Mouse (Mus musculus) stomach, embryonic 16.5 days (tissue): Measurements from ENCODE around the gene Tspan10. TPM values are rescaled to one million over a fixed set of nuclear protein-coding genes. Genes with fewer than 3 reads are reported as not detected.

Experiments used
- ATAC-seq: fragments of 200-750 bp; cut with Nextera tagmentation; 2 replicates; pipeline ENCODE4 v1.8.0; 2017; ENCODE audit warnings: moderate number of reproducible peaks, moderate TSS enrichment; ENCODE audit not compliant: insufficient read depth, low FRiP score
- H3K27ac ChIP-seq: fragments of 300-500 bp; sonication (generic); 2 replicates; pipeline ENCODE4 v1.5.1; 2014; ENCODE audit warnings: low read length
- H3K27me3 ChIP-seq: fragments of 300-500 bp; sonication (generic); 2 replicates; pipeline ENCODE4 v1.6.1; 2014; ENCODE audit warnings: low read length, control low read depth, mixed read lengths; ENCODE audit not compliant: control insufficient read depth, insufficient read depth
- H3K36me3 ChIP-seq: fragments of 300-500 bp; sonication (generic); 2 replicates; pipeline ENCODE4 v1.6.1; 2014; ENCODE audit warnings: low read length; ENCODE audit not compliant: control insufficient read depth, insufficient read depth
- H3K4me1 ChIP-seq: fragments of 300-500 bp; sonication (generic); 2 replicates; pipeline ENCODE4 v1.6.1; 2014; ENCODE audit warnings: low read length, control low read depth, mixed read lengths; ENCODE audit not compliant: control insufficient read depth, insufficient read depth
- H3K4me2 ChIP-seq: fragments of 300-500 bp; sonication (generic); 2 replicates; pipeline ENCODE4 v1.6.1; 2014; ENCODE audit warnings: low read depth, low read length, mixed read lengths
- H3K4me3 ChIP-seq: fragments of 300-500 bp; sonication (generic); replicated peaks from 2 replicates; pipeline ENCODE4 v1.5.1; 2014; ENCODE audit warnings: mild to moderate bottlenecking, low read length
- H3K9ac ChIP-seq: fragments of 300-500 bp; sonication (generic); 2 replicates; pipeline ENCODE4 v1.6.1; 2014; ENCODE audit warnings: low read length
- H3K9me3 ChIP-seq: fragments of 300-500 bp; sonication (generic); replicated peaks from 2 replicates; pipeline ENCODE4 v1.6.1; 2016; ENCODE audit warnings: low read length, control low read depth; ENCODE audit not compliant: control insufficient read depth
- WGBS: fragments of 180-500 bp; shearing (Covaris S2); extraction: QIAGEN DNeasy Blood & Tissue Kit; methylation state at CpG from one replicate; pipeline ENCODE4 v1.1.7; 2014; 5-methylcytosine and 5-hydroxymethylcytosine counted together
- polyA plus RNA-seq: library from polyadenylated mRNA; unstranded; fragments of >200 nt; fragmentation: Nextera tagmentation; extraction: Ambion mirVana; gene quantifications from 2 replicates; pipeline ENCODE4 v1.2.1, GENCODE M21; 2015

Gene Tspan10
- polyA plus RNA-seq, 1 experiment from 2014 or later, result not detected

DNA sequence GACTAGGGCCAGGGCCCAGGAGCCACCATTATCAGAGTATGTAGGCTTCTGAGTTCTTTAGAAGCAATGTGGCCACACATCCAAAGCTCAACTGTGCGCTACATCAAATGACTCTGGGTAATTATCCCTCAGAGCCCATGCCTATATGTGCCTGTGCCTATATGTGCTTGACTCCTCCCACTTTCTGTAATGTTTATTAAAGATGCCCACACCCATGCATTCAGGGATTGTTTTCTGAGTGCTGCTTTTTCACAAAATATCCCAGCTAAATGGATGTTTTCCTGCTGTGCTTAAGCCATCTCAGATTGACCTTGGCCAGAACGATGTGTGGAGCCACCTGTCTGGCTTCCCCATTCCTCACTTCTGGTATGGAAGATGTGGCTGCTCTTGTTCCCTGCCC lies 21.1 kb downstream of the Tspan10 start:
- 87% methylated on average over 2 of the region's 2 CpGs for WGBS
- H3K9ac ChIP-seq, result no peak overlapping the region
- no peaks in the 10 kb centered on the region for H3K27me3 ChIP-seq
- no peak overlapping the region for H3K27ac ChIP-seq
- no peaks in the 10 kb centered on the region for H3K9me3 ChIP-seq
- H3K4me2 ChIP-seq, result no peak overlapping the region
- H3K36me3 ChIP-seq, result peaks cover 4% of the 10 kb centered on the region; the same call in 1 of the 2 replicates
- ATAC-seq, result no peak
- H3K4me1 ChIP-seq, result peaks cover 13% of the 10 kb centered on the region
- H3K4me3 ChIP-seq, result no peak overlapping the region

DNA sequence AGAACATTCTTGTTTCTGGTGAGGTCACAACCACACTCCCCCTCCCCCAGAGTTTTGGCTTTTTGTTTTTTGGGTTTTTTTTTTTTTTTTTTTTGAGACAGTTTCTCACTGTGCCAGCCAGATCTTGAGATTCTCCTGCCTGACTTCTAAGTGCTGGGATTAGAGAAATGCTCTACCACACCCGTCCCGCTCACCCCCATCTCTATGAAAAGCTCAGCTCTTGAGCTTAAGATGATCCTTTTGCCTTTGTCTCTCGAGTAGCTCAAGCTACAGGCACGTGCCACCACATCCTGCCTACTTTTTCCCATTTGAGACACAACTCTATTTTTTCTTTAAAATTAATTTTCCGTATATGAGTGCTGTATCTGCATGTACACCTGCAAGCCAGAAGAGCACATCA lies 21.9 kb downstream of the Tspan10 start:
- no peaks in the 10 kb centered on the region for H3K27me3 ChIP-seq
- H3K27ac ChIP-seq, result no peak overlapping the region
- 89% methylated on average over 5 of the region's 5 CpGs for WGBS
- H3K36me3 ChIP-seq, result peaks cover 4% of the 10 kb centered on the region; the same call in 1 of the 2 replicates
- no peak for ATAC-seq
- no peak overlapping the region for H3K9ac ChIP-seq
- H3K4me1 ChIP-seq, result peaks cover 13% of the 10 kb centered on the region
- H3K4me2 ChIP-seq, result no peak overlapping the region
- H3K9me3 ChIP-seq, result no peaks in the 10 kb centered on the region
- H3K4me3 ChIP-seq, result no peak overlapping the region

DNA sequence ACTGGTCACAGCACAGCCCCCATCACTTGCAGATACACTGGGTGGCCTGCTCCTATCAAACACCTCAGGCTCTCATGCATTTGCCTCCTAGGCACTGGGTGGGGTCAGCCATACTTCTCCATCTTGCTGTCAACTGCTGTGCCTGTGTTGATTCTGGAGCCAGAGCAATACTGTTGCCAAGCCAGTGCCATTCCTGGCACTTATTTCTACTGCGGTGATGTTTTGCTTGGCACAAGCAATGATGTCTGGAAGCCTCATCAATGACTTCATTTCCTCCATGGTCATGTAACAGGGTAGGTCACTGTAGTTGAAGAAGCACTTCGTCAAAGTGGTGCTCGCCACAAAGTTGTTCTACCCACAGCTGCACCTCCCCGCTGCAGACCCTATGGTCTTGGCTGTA lies 23.1 kb downstream of the Tspan10 start:
- Histone ChIP-seq H3K27ac (no peak overlapping the region), H3K4me2 (no peak overlapping the region), H3K4me1 (peaks cover 13% of the 10 kb centered on the region), H3K9ac (no peak overlapping the region), H3K36me3 (peaks cover 4% of the 10 kb centered on the region; the same call in 1 of the 2 replicates), H3K4me3 (no peak overlapping the region), H3K9me3 (no peaks in the 10 kb centered on the region), H3K27me3 (no peaks in the 10 kb centered on the region)
- 93% methylated on average over 4 of the region's 4 CpGs for WGBS
- no peak for ATAC-seq

DNA sequence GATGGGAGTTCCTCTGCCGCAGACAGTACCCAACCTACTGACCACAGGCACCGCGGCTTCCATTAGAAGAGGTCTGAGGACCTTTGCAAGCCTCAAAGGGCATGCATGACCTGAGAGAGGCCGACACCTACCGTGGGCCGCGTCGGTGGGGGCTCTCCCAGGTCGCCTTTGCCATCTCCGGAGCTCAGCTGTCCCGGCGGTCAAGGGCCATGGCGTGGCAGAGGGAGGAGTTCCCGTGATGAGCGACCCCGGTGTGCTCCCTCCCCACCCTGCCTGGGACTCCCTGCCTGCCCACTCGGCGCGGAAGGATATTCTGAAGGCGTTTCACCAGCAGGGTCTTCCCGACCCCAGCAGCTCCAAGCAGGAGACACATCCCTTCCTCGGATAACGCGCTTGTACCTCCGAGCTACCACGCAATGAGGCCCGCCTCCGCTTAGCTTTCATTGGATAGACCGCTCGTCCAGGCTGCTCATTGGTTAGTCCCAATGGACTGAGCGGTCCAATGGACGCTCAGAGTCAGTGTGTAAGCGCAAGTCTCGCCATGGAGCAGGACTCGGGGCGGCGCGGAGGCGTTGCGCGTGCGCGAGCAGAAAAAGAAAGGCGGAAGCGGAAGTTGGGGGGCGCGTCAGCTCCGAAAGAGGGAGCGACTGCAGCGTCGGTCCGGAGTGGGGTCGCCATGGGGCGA lies 24.7 kb downstream of the Tspan10 start, which contains the start of gene Arl16:
Gene Arl16 (minus strand): TSS at position 557 of the 685 bp plus-strand sequence.
- no peaks in the 10 kb centered on the region for H3K27me3 ChIP-seq
- no peaks in the 10 kb centered on the region for H3K9me3 ChIP-seq
- peaks cover 13% of the 10 kb centered on the region for H3K4me1 ChIP-seq
- H3K4me2 ChIP-seq, result peak within 1 kb of the TSS; percentile 96
- H3K9ac ChIP-seq, result peak within 1 kb of the TSS; percentile 91
- peaks cover 9% of the 10 kb centered on the region for H3K36me3 ChIP-seq
- ATAC-seq, result peak; percentile 100
- peak within 1 kb of the TSS; percentile 47; the same call in 1 of the 2 replicates for H3K27ac ChIP-seq
- peak within 1 kb of the TSS; percentile 96 for H3K4me3 ChIP-seq
- WGBS, result under 1% methylated on average over 53 of the region's 54 CpGs

DNA sequence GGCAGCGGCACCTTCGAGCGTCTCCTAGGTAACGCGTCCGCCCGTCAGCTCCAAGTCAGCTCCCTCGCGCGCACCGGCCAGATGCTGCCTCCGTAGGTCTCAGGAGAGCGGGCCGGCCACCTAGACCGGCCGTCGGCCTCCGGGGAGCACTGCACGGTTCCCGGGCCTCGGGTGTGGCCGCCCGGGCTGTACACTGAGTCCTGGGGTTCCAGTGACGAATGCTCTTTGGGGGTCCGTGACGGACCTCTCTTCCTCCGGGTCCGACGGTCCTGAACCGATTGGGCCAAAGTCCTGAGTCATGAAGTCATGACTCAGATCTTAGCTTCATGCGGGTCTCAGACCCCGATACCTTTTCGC lies 25.3 kb downstream of the Tspan10 start:
- H3K36me3 ChIP-seq, result peaks cover 7% of the 10 kb centered on the region; the same call in 1 of the 2 replicates

DNA sequence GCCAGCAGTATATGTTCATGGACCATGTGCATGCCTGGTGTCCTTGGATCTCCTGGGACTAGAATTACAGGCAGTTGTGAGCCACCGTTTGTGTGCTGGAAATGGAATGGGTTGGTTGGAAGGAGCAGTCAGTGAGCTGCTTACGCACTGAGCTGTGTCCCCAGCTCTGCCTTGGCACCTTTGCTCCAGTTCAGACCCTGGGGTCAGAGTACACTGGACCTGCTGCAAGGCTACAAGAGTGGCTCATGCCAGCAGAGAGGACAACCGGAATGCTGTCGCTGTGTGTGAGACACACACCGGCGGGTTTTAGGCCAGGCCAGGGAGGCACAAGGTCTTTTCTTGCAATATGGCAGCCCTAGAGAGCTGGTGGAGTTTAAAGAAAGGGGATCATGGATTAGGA lies 29.6 kb downstream of the Tspan10 start:
- H3K27ac ChIP-seq, result no peak overlapping the region
- peaks cover 17% of the 10 kb centered on the region for H3K36me3 ChIP-seq
- WGBS, result 93% methylated on average over 6 of the region's 6 CpGs
- no peak overlapping the region for H3K4me2 ChIP-seq
- no peak for ATAC-seq
- H3K27me3 ChIP-seq, result no peaks in the 10 kb centered on the region
- peaks cover 8% of the 10 kb centered on the region for H3K4me1 ChIP-seq
- H3K9me3 ChIP-seq, result no peaks in the 10 kb centered on the region
- H3K4me3 ChIP-seq, result no peak overlapping the region
- no peak overlapping the region for H3K9ac ChIP-seq

More for the DNA sequence above, 25.3 kb downstream of the Tspan10 start:
- H3K4me1 ChIP-seq, result peaks cover 13% of the 10 kb centered on the region
- no peaks in the 10 kb centered on the region for H3K27me3 ChIP-seq
- peak overlapping the region; percentile 90 for H3K9ac ChIP-seq
- ATAC-seq, result no peak; the same call in 1 of the 2 replicates
- peak overlapping the region; percentile 96 for H3K4me3 ChIP-seq
- 2% methylated on average over 33 of the region's 33 CpGs for whole genome bisulfite sequencing
- H3K4me2 ChIP-seq, result peak overlapping the region; percentile 90
- H3K27ac ChIP-seq, result no peak overlapping the region
- no peaks in the 10 kb centered on the region for H3K9me3 ChIP-seq

DNA sequence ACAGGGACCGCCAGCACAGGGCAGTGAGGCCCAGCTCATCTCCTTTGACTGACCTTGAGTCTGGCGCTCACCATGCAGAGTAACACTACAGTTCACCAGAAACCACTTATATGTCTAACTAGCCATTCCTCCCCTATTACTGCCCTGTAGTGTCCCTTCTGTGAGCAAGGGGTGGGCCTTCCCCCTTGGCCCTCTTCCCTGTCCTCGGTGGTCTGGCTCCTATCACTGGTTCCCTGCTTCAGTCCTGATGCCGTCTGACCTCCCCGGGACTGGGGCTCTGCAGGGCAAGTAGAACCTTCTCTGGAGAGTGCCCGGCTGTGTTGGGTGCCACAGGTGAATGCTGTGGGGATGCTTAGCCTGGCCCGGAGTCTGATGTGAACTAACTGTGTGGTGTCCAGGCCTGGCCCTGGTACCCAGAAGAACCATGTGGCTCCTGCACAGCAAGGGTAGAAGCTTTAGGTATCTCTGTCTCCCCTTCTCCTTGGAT lies 41.0 kb downstream of the Tspan10 start:
- H3K9me3 ChIP-seq, result no peaks in the 10 kb centered on the region
- peak overlapping the region; percentile 93 for H3K9ac ChIP-seq
- peak overlapping the region; percentile 77; the same call in 1 of the 2 replicates for H3K27ac ChIP-seq
- no peak for ATAC-seq
- H3K27me3 ChIP-seq, result no peaks in the 10 kb centered on the region
- 82% methylated on average over 7 of the region's 7 CpGs for WGBS
- H3K4me1 ChIP-seq, result peaks cover 15% of the 10 kb centered on the region; the same call in 1 of the 2 replicates
- H3K36me3 ChIP-seq, result peaks cover 33% of the 10 kb centered on the region
- peak overlapping the region; percentile 57 for H3K4me2 ChIP-seq
- H3K4me3 ChIP-seq, result peak overlapping the region; percentile 82

DNA sequence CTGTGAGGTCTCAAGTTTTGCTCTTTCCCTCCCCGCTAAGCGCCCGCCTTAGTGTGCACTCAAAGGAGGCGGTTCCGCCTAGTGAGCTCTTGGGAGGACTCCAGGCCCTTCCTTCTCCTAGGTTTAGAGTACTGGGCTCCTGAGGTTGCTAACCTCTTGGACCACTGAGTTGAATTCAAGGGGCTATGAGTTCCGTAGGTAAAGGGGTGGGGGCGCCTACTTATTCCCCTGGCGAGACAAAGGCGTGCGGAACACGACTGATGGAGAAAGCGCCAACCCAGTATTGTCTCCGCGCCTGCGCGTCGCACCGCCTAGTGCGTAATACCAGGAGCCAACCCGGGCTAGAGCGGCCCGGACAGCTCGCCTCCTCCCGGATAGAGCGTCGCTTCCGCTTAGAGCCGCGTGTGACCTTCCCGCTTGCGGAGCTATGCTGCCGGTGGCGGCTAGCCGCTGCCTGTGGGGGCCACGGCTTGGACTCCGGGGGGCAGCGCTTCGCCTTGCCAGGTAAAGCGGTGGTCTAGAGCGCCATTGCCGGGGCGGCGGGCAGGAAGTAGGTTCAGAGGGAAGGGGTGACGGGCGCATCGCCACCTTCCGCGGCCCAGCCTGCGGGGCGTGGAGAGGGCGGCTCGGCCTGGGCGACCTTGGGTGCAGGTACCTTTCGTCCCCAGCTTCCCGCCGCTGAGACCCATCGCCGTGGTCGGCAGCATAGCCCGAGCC lies 42.0 kb downstream of the Tspan10 start, which contains the start of gene Mrpl12:
Gene Mrpl12 (plus strand): TSS at position 349 of the 717 bp plus-strand sequence.
- H3K9me3 ChIP-seq, result no peaks in the 10 kb centered on the region
- H3K4me1 ChIP-seq, result peaks cover 16% of the 10 kb centered on the region
- H3K27me3 ChIP-seq, result no peaks in the 10 kb centered on the region
- under 1% methylated on average over 60 of the region's 60 CpGs for WGBS
- H3K4me2 ChIP-seq, result peak within 1 kb of the TSS; percentile 88
- H3K9ac ChIP-seq, result peak within 1 kb of the TSS; percentile 93
- peak within 1 kb of the TSS; percentile 82 for H3K4me3 ChIP-seq
- peak within 1 kb of the TSS; percentile 77 for H3K27ac ChIP-seq
- H3K36me3 ChIP-seq, result peaks cover 26% of the 10 kb centered on the region
- ATAC-seq, result peak; percentile 95

DNA sequence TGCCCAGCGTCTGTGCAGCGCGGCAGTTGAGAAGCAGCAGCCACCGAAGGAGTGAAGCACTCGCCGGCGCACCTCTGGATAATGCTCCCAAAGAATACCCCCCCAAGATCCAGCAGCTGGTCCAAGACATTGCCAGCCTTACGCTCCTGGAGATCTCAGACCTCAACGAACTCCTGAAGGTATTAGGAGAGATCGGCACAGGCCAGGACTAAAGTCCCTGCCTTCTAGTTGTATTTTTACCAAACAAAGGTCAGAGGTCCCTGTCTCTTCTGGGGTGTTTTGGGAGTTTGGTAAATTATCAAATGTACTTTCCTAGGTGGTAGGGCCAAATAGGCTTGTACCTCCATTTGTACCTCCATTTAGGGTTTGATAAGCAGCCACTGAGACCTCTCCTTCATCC lies 42.8 kb downstream of the Tspan10 start:
- no peak for ATAC-seq
- peak overlapping the region; percentile 82 for H3K4me3 ChIP-seq
- H3K4me1 ChIP-seq, result peaks cover 21% of the 10 kb centered on the region
- H3K9me3 ChIP-seq, result no peaks in the 10 kb centered on the region
- H3K36me3 ChIP-seq, result peaks cover 20% of the 10 kb centered on the region; the same call in 1 of the 2 replicates
- peak overlapping the region; percentile 88 for H3K4me2 ChIP-seq
- no peaks in the 10 kb centered on the region for H3K27me3 ChIP-seq
- peak overlapping the region; percentile 93 for H3K9ac ChIP-seq
- H3K27ac ChIP-seq, result no peak overlapping the region; the same call in 1 of the 2 replicates
- WGBS, result 8% methylated on average over 10 of the region's 10 CpGs
